Mouse (Mus musculus): Measurements from ENCODE around the gene Foxe3. TPM values are rescaled to one million over a fixed set of nuclear protein-coding genes. Genes with fewer than 3 reads are reported as not detected.
A peak's percentile ranks its signal among the peaks of the same experiment; 100 is the strongest.
"Not testable (repeated sequence)": the region's sequence is repeated elsewhere in the genome, so short reads cannot be mapped to it uniquely, and the experiment has no call there.

The Foxe3 gene
- not detected in 2 replicates for polyA plus RNA-seq (2014; fragmentation: Nextera tagmentation; extraction: Ambion mirVana)

DNA sequence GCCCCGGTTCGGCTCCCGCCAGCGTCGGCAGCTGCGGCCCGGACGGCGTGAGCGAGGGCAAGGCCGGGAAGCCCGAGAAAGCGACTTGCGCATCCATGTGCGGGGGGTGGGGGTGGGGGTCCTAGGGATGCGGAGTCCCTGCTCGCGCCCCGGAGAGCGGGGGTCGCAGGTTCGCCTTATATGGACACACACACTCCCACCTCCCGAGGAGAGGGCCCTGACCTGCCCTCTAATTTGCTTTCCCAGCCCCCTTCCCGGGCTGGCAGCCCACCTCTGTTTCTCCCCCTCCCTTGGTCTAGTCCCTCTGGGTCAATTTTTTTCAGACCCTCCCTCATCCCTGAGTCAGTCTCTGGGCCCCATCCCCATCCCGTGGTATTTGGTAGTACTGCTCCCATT lies at the start of gene Foxe3:
Foxe3 (minus strand) TSS at position 97 of the 396 bp plus-strand sequence.
- Histone ChIP-seq H3K27ac (ENCODE audit: low read depth, low read length) (no peak within 1 kb of the TSS), H3K4me1 (ENCODE audit: control insufficient read depth, insufficient read depth, low read length) (no peaks in the 10 kb centered on the region), H3K4me3 (ENCODE audit: low read depth, low read length) (peak within 1 kb of the TSS; percentile 30), H3K4me2 (ENCODE audit: low read length) (peak within 1 kb of the TSS; percentile 46), H3K9ac (ENCODE audit: low read length) (no peak within 1 kb of the TSS), H3K9me3 (replicated peaks; ENCODE audit: control insufficient read depth, low read length) (no peaks in the 10 kb centered on the region), H3K27me3 (replicated peaks; ENCODE audit: control insufficient read depth, insufficient read depth, low read length) (peaks cover 75% of the 10 kb centered on the region), H3K36me3 (ENCODE audit: control insufficient read depth, insufficient read depth, low read length) (no peaks in the 10 kb centered on the region)
- 0 out of 2 replicates have a peak, but pooled peaks have one; percentile 36 for ATAC-seq
- WGBS, result 2% methylated on average over 24 of the region's 25 CpGs
- DNase-seq (ENCODE audit: low spot score), result no peak

DNA sequence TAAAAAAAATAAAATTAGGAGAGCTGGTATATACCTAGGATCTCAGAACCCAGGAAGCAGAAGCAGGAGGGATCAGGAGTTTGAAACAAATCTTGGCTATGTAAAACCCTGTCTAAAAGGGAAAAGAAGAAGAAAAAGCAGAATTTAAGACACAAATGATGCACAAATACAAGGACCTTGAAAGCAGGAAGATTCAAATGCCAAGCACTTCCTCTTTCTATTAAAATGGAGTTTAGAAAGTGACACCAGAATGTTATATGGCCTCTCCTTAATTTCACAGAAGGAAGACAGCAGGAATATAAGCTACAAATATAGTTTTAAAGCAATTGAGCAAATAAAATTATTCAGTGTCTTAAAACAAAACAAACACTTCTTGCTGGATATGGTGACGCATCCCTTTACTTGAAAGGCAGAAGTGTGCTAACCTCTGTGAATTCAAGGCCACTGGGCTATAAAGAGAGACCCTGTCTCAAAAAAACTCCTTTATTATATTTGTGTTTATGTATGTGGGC lies 47.5 kb upstream of the Foxe3 start:
- H3K4me2 ChIP-seq (ENCODE audit: low read length), result no peak overlapping the region
- no peak overlapping the region for H3K4me3 ChIP-seq (ENCODE audit: low read depth, low read length)
- WGBS, result 85% methylated on average over 1 of the region's 1 CpGs
- no peak for DNase-seq (ENCODE audit: low spot score)
- H3K4me1 ChIP-seq (ENCODE audit: control insufficient read depth, insufficient read depth, low read length), result no peaks in the 10 kb centered on the region
- no peak for ATAC-seq
- no peak overlapping the region for H3K27ac ChIP-seq (ENCODE audit: low read depth, low read length)
- no peaks in the 10 kb centered on the region for H3K27me3 ChIP-seq (replicated peaks; ENCODE audit: control insufficient read depth, insufficient read depth, low read length)
- no peaks in the 10 kb centered on the region for H3K9me3 ChIP-seq (replicated peaks; ENCODE audit: control insufficient read depth, low read length)
- no peak overlapping the region for H3K9ac ChIP-seq (ENCODE audit: low read length)
- H3K36me3 ChIP-seq (ENCODE audit: control insufficient read depth, insufficient read depth, low read length), result peaks cover 7% of the 10 kb centered on the region; the same call in 1 of the 2 replicates

DNA sequence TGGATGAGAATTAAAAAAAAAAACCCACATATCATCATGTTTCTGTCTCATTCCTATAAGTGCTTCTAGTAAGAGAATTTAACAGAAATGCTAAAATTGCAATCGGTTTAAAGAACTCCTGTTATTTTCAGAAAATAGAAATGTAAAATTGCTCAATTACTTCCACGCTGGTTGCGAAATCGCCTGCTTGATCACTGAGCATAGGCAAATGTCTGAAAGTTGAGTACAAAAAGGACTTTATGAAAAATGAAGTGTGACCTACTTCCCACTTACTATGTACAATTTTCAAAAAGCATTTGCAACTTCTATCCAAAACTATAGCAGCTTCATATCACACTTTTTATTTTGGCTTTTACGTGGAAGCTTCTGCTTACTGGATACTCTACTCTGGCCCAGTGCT lies 44.9 kb upstream of the Foxe3 start:
- DNase-seq (ENCODE audit: low spot score), result no peak
- no peak overlapping the region for H3K27ac ChIP-seq (ENCODE audit: low read depth, low read length)
- peaks cover 33% of the 10 kb centered on the region for H3K36me3 ChIP-seq (ENCODE audit: control insufficient read depth, insufficient read depth, low read length)
- H3K4me1 ChIP-seq (ENCODE audit: control insufficient read depth, insufficient read depth, low read length), result no peaks in the 10 kb centered on the region
- ATAC-seq, result no peak
- no peaks in the 10 kb centered on the region for H3K9me3 ChIP-seq (replicated peaks; ENCODE audit: control insufficient read depth, low read length)
- H3K9ac ChIP-seq (ENCODE audit: low read length), result no peak overlapping the region
- WGBS, result 95% methylated on average over 5 of the region's 5 CpGs
- no peak overlapping the region for H3K4me2 ChIP-seq (ENCODE audit: low read length)
- no peak overlapping the region for H3K4me3 ChIP-seq (ENCODE audit: low read depth, low read length)
- no peaks in the 10 kb centered on the region for H3K27me3 ChIP-seq (replicated peaks; ENCODE audit: control insufficient read depth, insufficient read depth, low read length)

DNA sequence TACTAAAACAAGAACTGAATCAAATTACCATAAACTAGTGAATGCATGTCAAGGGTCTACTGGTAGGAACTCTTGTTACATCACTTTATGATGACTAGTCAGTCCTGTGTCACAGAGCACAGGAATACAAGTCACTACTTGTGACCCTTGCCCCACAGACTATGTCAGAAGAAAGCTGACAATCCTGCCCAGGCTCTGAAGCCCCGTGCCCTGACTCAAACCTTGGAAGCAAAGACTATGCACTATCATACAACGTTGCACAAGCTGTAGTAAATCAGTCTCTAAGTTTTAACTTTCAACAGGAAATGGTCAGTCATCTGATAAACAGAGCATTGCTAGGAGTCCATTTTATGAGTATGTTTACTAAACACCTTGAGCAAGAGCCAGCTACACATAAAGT lies 35.1 kb upstream of the Foxe3 start:
- H3K27ac ChIP-seq (ENCODE audit: low read depth, low read length); ATAC-seq; DNase-seq (ENCODE audit: low spot score); H3K9me3 ChIP-seq (replicated peaks; ENCODE audit: control insufficient read depth, low read length); H3K27me3 ChIP-seq (replicated peaks; ENCODE audit: control insufficient read depth, insufficient read depth, low read length); H3K4me1 ChIP-seq (ENCODE audit: control insufficient read depth, insufficient read depth, low read length); H3K4me3 ChIP-seq (ENCODE audit: low read depth, low read length); H3K4me2 ChIP-seq (ENCODE audit: low read length); H3K9ac ChIP-seq (ENCODE audit: low read length): not testable (repeated sequence)
- WGBS, result 93% methylated on average over 2 of the region's 2 CpGs
- peaks cover 30% of the 10 kb centered on the region for H3K36me3 ChIP-seq (ENCODE audit: control insufficient read depth, insufficient read depth, low read length)

DNA sequence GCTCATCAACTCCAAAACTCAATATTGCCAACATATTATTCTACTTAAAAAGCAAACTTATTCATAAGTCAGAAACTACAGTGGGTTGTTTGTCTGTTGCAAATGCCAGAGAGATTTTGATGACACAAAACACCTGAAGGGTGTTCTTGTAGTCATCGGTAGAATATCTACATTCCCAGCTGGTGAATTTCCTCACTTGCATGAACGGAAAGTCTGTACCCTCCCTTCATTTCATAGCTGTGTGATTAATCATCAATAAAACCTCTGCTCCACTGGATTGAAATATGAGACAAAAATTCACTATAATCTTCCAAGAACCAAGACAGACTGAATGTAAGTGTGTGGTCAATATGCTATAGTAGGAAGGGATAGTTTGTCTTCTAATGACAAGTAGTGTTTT lies 33.7 kb upstream of the Foxe3 start:
- Histone ChIP-seq H3K27me3 (replicated peaks; ENCODE audit: control insufficient read depth, insufficient read depth, low read length) (no peaks in the 10 kb centered on the region), H3K4me1 (ENCODE audit: control insufficient read depth, insufficient read depth, low read length) (no peaks in the 10 kb centered on the region), H3K9ac (ENCODE audit: low read length) (no peak overlapping the region), H3K36me3 (ENCODE audit: control insufficient read depth, insufficient read depth, low read length) (peaks cover 16% of the 10 kb centered on the region), H3K4me2 (ENCODE audit: low read length) (no peak overlapping the region), H3K4me3 (ENCODE audit: low read depth, low read length) (no peak overlapping the region), H3K27ac (ENCODE audit: low read depth, low read length) (no peak overlapping the region), H3K9me3 (replicated peaks; ENCODE audit: control insufficient read depth, low read length) (no peaks in the 10 kb centered on the region)
- ATAC-seq (no peak), DNase-seq (ENCODE audit: low spot score) (no peak)
- 99% methylated on average over 2 of the region's 2 CpGs for WGBS

DNA sequence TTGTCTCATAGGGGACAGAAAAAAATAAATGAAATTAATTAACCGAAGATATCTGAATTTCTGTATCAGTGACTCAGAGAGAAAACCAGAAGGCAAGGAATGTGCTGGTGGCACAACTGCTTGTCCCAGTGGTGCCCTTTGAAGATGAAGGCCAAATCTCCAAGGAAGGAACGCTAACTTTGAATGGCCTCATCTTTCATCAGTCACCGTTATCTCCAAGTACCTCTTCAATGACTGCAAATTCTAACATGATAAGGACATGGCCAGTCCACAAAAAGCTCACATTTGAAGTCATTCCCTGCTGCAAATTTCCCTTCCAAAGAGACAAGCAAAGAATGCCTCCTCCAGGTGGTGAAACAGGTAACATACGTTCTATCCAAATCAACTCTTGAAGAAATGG lies 33.0 kb upstream of the Foxe3 start:
- Histone ChIP-seq H3K27ac (ENCODE audit: low read depth, low read length) (no peak overlapping the region), H3K4me3 (ENCODE audit: low read depth, low read length) (no peak overlapping the region), H3K4me2 (ENCODE audit: low read length) (no peak overlapping the region), H3K4me1 (ENCODE audit: control insufficient read depth, insufficient read depth, low read length) (no peaks in the 10 kb centered on the region), H3K9ac (ENCODE audit: low read length) (no peak overlapping the region), H3K36me3 (ENCODE audit: control insufficient read depth, insufficient read depth, low read length) (peaks cover 13% of the 10 kb centered on the region), H3K27me3 (replicated peaks; ENCODE audit: control insufficient read depth, insufficient read depth, low read length) (no peaks in the 10 kb centered on the region), H3K9me3 (replicated peaks; ENCODE audit: control insufficient read depth, low read length) (no peaks in the 10 kb centered on the region)
- DNase-seq (ENCODE audit: low spot score), result no peak
- WGBS, result 95% methylated on average over 4 of the region's 4 CpGs
- ATAC-seq, result no peak

DNA sequence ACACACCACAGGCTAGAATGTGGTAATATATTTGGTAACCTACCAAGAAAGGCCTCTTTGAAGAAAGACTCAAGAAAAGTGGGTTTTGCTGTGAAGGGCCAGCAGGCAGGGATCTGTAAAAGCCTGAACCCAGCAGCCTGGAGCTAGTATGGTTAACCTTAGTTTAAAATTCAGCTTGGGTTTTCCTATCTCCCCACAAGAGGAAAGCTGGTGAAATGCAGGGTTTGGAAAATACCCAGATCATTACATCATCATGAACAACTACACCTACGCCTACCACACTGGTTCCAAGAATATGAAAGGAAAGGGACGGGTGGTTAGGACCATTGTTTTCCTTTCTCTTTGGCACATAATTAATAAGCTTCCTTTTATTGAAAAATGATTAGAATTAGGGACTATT lies 32.4 kb upstream of the Foxe3 start:
- Histone ChIP-seq H3K36me3 (ENCODE audit: control insufficient read depth, insufficient read depth, low read length) (peaks cover 12% of the 10 kb centered on the region), H3K27ac (ENCODE audit: low read depth, low read length) (no peak overlapping the region), H3K9ac (ENCODE audit: low read length) (no peak overlapping the region), H3K27me3 (replicated peaks; ENCODE audit: control insufficient read depth, insufficient read depth, low read length) (no peaks in the 10 kb centered on the region), H3K4me1 (ENCODE audit: control insufficient read depth, insufficient read depth, low read length) (no peaks in the 10 kb centered on the region), H3K9me3 (replicated peaks; ENCODE audit: control insufficient read depth, low read length) (no peaks in the 10 kb centered on the region), H3K4me3 (ENCODE audit: low read depth, low read length) (no peak overlapping the region), H3K4me2 (ENCODE audit: low read length) (no peak overlapping the region)
- 49% methylated on average over 2 of the region's 2 CpGs for WGBS
- no peak for ATAC-seq
- DNase-seq (ENCODE audit: low spot score), result peak; percentile 16

DNA sequence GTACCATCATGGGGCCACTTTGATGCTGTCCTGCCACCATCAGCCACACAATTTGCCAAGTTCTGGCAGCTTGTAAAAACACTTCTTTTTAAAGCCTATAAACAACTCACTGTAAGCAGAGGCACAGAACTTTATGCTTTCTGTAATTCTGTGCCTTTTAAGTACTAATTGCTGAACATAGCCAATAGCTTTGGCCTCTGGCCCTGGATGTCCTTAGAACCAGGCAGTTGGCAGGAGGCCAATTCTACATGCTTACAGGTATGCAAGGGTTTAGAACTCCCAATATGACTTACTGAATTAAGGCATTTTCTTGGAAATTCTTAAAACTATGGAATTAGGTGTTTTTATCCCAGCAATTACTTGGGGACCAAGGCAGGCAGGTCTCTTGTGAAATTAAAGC lies 31.6 kb upstream of the Foxe3 start:
- H3K36me3 ChIP-seq (ENCODE audit: control insufficient read depth, insufficient read depth, low read length), result peaks cover 4% of the 10 kb centered on the region
- no peak overlapping the region for H3K4me3 ChIP-seq (ENCODE audit: low read depth, low read length)
- no peaks in the 10 kb centered on the region for H3K27me3 ChIP-seq (replicated peaks; ENCODE audit: control insufficient read depth, insufficient read depth, low read length)
- ATAC-seq (no peak), DNase-seq (ENCODE audit: low spot score) (peak; percentile 36)
- H3K4me1 ChIP-seq (ENCODE audit: control insufficient read depth, insufficient read depth, low read length), result no peaks in the 10 kb centered on the region
- H3K4me2 ChIP-seq (ENCODE audit: low read length), result no peak overlapping the region
- H3K27ac ChIP-seq (ENCODE audit: low read depth, low read length), result no peak overlapping the region
- H3K9ac ChIP-seq (ENCODE audit: low read length), result no peak overlapping the region
- no peaks in the 10 kb centered on the region for H3K9me3 ChIP-seq (replicated peaks; ENCODE audit: control insufficient read depth, low read length)

DNA sequence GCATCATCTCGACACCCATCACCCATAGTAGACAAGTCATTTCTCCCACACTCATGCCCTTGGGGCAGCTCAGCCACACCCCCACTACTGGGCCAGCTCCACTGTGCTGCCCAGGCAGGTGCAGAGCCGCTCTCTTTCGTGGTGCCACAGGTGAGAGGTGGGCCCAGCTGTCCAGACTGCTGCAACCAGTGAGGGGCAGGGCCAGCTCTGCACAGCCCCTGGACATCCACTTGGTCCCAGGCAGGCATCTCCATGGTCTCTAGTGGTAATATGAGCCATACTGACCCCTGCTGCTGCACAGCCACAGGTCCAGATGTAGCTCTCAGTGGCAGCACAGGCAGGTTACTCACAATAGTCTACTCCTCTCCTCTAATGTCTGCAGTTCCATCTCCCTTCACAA lies 27.4 kb upstream of the Foxe3 start:
- H3K4me2 ChIP-seq (ENCODE audit: low read length), result no peak overlapping the region
- ATAC-seq (peak; percentile 29; the same call in 1 of the 2 replicates), DNase-seq (ENCODE audit: low spot score) (no peak)
- no peaks in the 10 kb centered on the region for H3K9me3 ChIP-seq (replicated peaks; ENCODE audit: control insufficient read depth, low read length)
- H3K27ac ChIP-seq (ENCODE audit: low read depth, low read length), result no peak overlapping the region
- H3K27me3 ChIP-seq (replicated peaks; ENCODE audit: control insufficient read depth, insufficient read depth, low read length), result no peaks in the 10 kb centered on the region
- WGBS, result 84% methylated on average over 3 of the region's 3 CpGs
- H3K4me3 ChIP-seq (ENCODE audit: low read depth, low read length), result no peak overlapping the region
- H3K36me3 ChIP-seq (ENCODE audit: control insufficient read depth, insufficient read depth, low read length), result no peaks in the 10 kb centered on the region; the same call in 1 of the 2 replicates
- no peak overlapping the region for H3K9ac ChIP-seq (ENCODE audit: low read length)
- H3K4me1 ChIP-seq (ENCODE audit: control insufficient read depth, insufficient read depth, low read length), result no peaks in the 10 kb centered on the region
